Mouse (Mus musculus) spleen, adult 2 months (tissue): Measurements from ENCODE around the gene Crhr2.

Experiments
- CTCF ChIP-seq: fragments of 200-500 bp; IDR thresholded peaks from 2 replicates; pipeline ENCODE4 v1.5.1; 2011; ENCODE audit warnings: mild to moderate bottlenecking, inconsistent platforms; ENCODE audit not compliant: insufficient read depth, insufficient read length, insufficient replicate concordance; ENCODE audit errors: extremely low read depth
- POLR2A ChIP-seq: fragments of 200-500 bp; IDR thresholded peaks from 2 replicates; pipeline ENCODE4 v1.6.1; 2011; ENCODE audit warnings: low read depth, low read length, inconsistent platforms

- TF ChIP-seq POLR2A, result no peak
- no peak for TF ChIP-seq CTCF
Measured at GRCm38 (mm10) chr6:55159256-55159655, 26.4 kb upstream of the Crhr2 start.
